Mouse (Mus musculus): Measurements from ENCODE around the gene Zc3h7b. TPM values are rescaled to one million over a fixed set of nuclear protein-coding genes. Genes with fewer than 3 reads are reported as not detected.
A peak's percentile ranks its signal among the peaks of the same experiment; 100 is the strongest.

Zc3h7b gene
- polyA plus RNA-seq, 1 experiment from 2014 or later, result 46.1 TPM

DNA sequence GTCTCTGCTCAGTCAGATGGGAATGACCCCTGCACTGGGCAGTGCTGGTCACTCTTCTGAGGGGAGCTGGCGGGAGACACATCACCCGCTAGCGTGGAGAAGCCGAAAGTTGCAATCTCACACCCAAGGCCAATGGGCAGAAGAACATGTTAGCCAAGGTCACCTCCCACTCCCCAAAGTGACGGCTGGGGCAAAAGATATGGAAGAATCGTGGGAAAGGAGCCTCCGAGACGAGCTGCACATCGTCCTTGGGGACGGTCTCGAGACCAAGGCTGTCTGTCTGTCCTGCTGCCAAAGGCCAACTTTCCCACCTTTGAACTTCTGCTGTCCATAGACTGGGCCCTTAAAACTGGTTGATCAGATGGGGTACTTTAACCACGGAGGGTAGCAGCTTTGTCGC lies 42.7 kb downstream of the Zc3h7b start:
- H3K36me3 ChIP-seq (ENCODE audit: insufficient read depth), result peaks cover 90% of the 10 kb centered on the region
- H3K9me3 ChIP-seq (ENCODE audit: low read depth, low read length), result no peaks in the 10 kb centered on the region
- no peak for ATAC-seq (ENCODE audit: insufficient read depth)
- H3K27ac ChIP-seq (ENCODE audit: low read depth), result no peak overlapping the region
- no peak overlapping the region for H3K9ac ChIP-seq
- DNase-seq, result no peak
- no peak for TF ChIP-seq CTCF (IDR thresholded peaks at IDR 0.05; ENCODE audit: low read depth)
- H3K4me3 ChIP-seq (ENCODE audit: low read depth, low read length), result no peak overlapping the region
- 95% methylated on average over 13 of the region's 13 CpGs for WGBS
- no peaks in the 10 kb centered on the region for H3K27me3 ChIP-seq (ENCODE audit: insufficient read depth, low read length)
- no peaks in the 10 kb centered on the region for H3K4me1 ChIP-seq (ENCODE audit: insufficient read depth)
- H3K4me2 ChIP-seq, result no peak overlapping the region

DNA sequence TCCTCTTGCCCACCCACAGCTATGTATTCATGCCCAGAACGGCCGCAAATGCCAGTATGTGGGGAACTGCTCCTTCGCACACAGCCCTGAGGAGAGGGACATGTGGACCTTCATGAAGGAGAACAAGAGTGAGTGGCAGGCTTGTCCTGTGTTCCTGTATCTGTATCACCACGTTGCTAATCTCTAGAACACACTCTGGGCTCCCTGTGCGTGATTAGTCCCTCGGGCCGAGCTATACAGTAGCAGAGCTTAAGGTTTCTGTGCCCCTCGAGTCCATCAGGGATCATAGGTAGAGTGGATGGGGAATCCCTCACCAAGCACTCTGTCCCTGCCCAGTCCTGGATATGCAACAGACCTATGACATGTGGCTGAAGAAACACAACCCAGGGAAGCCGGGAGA lies 47.6 kb downstream of the Zc3h7b start:
- H3K4me2 ChIP-seq, result no peak overlapping the region
- H3K9me3 ChIP-seq (ENCODE audit: low read depth, low read length), result no peaks in the 10 kb centered on the region
- no peak overlapping the region for H3K4me3 ChIP-seq (ENCODE audit: low read depth, low read length)
- WGBS, result 93% methylated on average over 9 of the region's 9 CpGs
- DNase-seq, result no peak
- no peak overlapping the region for H3K27ac ChIP-seq (ENCODE audit: low read depth)
- ATAC-seq (ENCODE audit: insufficient read depth), result no peak
- no peaks in the 10 kb centered on the region for H3K27me3 ChIP-seq (ENCODE audit: insufficient read depth, low read length)
- TF ChIP-seq CTCF (IDR thresholded peaks at IDR 0.05; ENCODE audit: low read depth), result no peak
- peaks cover 72% of the 10 kb centered on the region for H3K36me3 ChIP-seq (ENCODE audit: insufficient read depth)
- H3K9ac ChIP-seq, result no peak overlapping the region
- H3K4me1 ChIP-seq (ENCODE audit: insufficient read depth), result no peaks in the 10 kb centered on the region

DNA sequence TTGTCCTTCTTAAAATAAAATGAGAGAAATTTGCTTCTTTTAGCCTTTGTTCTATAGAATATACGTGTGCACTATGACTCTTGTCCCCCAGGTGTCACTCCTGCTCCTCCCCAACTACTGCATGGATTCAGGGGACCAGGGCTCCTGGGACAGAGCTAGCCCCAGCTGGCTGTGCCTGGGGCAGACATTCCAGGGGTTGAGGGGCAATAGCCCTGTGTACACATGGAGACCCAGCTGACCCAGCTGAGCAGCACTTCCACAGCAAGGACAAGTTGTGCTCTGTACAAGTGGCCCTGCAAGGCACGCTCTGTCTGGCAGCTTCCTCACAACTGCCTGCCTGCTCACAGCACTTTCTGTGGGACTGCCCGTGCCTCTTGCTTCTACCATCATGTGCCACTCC lies 51.4 kb downstream of the Zc3h7b start:
- no peaks in the 10 kb centered on the region for H3K4me1 ChIP-seq (ENCODE audit: insufficient read depth)
- no peak overlapping the region for H3K27ac ChIP-seq (ENCODE audit: low read depth)
- TF ChIP-seq CTCF (IDR thresholded peaks at IDR 0.05; ENCODE audit: low read depth), result peak; percentile 56
- ATAC-seq (ENCODE audit: insufficient read depth), result peak; percentile 62; the same call in 1 of the 2 replicates
- no peak overlapping the region for H3K9ac ChIP-seq
- no peak overlapping the region for H3K4me2 ChIP-seq
- no peak overlapping the region for H3K4me3 ChIP-seq (ENCODE audit: low read depth, low read length)
- H3K9me3 ChIP-seq (ENCODE audit: low read depth, low read length), result no peaks in the 10 kb centered on the region
- no peaks in the 10 kb centered on the region for H3K27me3 ChIP-seq (ENCODE audit: insufficient read depth, low read length)
- H3K36me3 ChIP-seq (ENCODE audit: insufficient read depth), result peaks cover 46% of the 10 kb centered on the region
- 69% methylated on average over 3 of the region's 3 CpGs for WGBS
- DNase-seq, result peak; percentile 47

DNA sequence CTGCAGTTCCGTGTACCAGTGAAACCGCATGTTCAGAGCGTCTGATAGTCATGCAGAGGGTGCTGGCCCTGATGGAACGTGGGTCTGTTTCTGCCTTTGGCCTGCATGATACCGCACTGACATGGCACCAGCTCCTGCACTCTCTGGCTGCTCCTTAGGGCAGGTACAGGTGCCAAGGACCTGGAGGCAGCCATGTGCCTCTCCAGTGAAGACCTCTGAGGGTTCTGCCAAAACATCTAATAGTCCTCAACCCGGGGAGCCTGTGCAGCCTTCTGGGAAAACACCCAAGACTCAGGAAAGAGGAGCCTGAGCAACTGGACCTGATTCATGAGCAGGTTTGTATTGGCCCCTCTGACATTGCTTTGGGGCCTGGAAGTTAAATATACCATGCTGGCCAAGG lies 53.0 kb downstream of the Zc3h7b start:
- H3K4me3 ChIP-seq (ENCODE audit: low read depth, low read length), result no peak overlapping the region
- H3K4me2 ChIP-seq, result no peak overlapping the region
- TF ChIP-seq CTCF (IDR thresholded peaks at IDR 0.05; ENCODE audit: low read depth), result no peak
- DNase-seq, result no peak
- no peak overlapping the region for H3K9ac ChIP-seq
- peaks cover 30% of the 10 kb centered on the region for H3K36me3 ChIP-seq (ENCODE audit: insufficient read depth)
- H3K27me3 ChIP-seq (ENCODE audit: insufficient read depth, low read length), result no peaks in the 10 kb centered on the region
- WGBS, result 81% methylated on average over 6 of the region's 6 CpGs
- H3K4me1 ChIP-seq (ENCODE audit: insufficient read depth), result peaks cover 3% of the 10 kb centered on the region; the same call in 1 of the 2 replicates
- no peaks in the 10 kb centered on the region for H3K9me3 ChIP-seq (ENCODE audit: low read depth, low read length)
- no peak for ATAC-seq (ENCODE audit: insufficient read depth)
- H3K27ac ChIP-seq (ENCODE audit: low read depth), result no peak overlapping the region

DNA sequence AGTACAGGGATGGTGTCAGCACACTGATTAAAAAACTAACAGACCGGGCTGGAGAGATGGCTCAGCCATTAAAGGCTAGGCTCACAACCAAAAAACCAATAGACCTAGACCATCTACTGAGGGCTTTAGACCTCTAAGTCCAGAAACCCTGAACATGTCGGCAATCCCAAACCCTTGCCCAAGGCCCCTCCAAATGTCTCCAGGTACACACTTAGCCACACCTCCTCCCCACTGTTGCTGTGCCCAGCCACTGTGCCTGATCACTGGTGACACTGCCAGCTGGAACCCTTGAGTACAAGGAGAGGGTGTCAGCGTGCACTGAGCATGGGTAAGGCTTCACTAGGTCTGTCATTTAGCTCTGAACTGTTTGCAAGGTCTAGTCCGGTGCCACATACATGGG lies 53.6 kb downstream of the Zc3h7b start:
- ATAC-seq (ENCODE audit: insufficient read depth), result no peak
- H3K27me3 ChIP-seq (ENCODE audit: insufficient read depth, low read length), result no peaks in the 10 kb centered on the region
- no peak overlapping the region for H3K9ac ChIP-seq
- H3K9me3 ChIP-seq (ENCODE audit: low read depth, low read length), result no peaks in the 10 kb centered on the region
- DNase-seq, result no peak
- WGBS, result 82% methylated on average over 4 of the region's 4 CpGs
- peaks cover 7% of the 10 kb centered on the region for H3K4me1 ChIP-seq (ENCODE audit: insufficient read depth)
- TF ChIP-seq CTCF (IDR thresholded peaks at IDR 0.05; ENCODE audit: low read depth), result no peak
- H3K36me3 ChIP-seq (ENCODE audit: insufficient read depth), result peaks cover 25% of the 10 kb centered on the region
- no peak overlapping the region for H3K4me2 ChIP-seq
- no peak overlapping the region for H3K4me3 ChIP-seq (ENCODE audit: low read depth, low read length)
- no peak overlapping the region for H3K27ac ChIP-seq (ENCODE audit: low read depth)

DNA sequence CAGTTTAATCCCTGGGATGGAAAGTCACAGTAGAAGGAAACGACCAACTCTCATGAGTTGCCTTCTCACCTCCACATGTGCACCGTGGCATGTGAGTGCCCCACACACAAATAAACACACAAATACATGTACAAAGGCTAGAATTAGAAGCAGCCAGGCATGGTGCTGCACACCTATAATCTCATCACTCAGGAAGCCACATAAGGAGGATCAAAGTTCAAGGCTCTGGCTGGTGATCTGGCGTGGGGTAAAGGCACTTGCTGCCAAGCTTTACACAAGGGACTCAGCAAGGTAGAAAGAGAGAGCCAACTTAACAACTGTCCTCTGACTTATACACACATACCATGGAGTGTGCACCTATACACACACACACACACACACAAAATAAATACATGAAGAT lies 55.5 kb downstream of the Zc3h7b start:
- H3K9me3 ChIP-seq (ENCODE audit: low read depth, low read length), result no peaks in the 10 kb centered on the region
- no peak overlapping the region for H3K4me3 ChIP-seq (ENCODE audit: low read depth, low read length)
- no peak overlapping the region for H3K27ac ChIP-seq (ENCODE audit: low read depth)
- H3K4me1 ChIP-seq (ENCODE audit: insufficient read depth), result peaks cover 19% of the 10 kb centered on the region
- no peak for DNase-seq
- WGBS, result 62% methylated on average over 3 of the region's 3 CpGs
- no peak overlapping the region for H3K9ac ChIP-seq
- no peak for ATAC-seq (ENCODE audit: insufficient read depth)
- H3K4me2 ChIP-seq, result no peak overlapping the region
- TF ChIP-seq CTCF (IDR thresholded peaks at IDR 0.05; ENCODE audit: low read depth), result no peak
- no peaks in the 10 kb centered on the region for H3K27me3 ChIP-seq (ENCODE audit: insufficient read depth, low read length)
- H3K36me3 ChIP-seq (ENCODE audit: insufficient read depth), result peaks cover 10% of the 10 kb centered on the region; the same call in 1 of the 2 replicates

DNA sequence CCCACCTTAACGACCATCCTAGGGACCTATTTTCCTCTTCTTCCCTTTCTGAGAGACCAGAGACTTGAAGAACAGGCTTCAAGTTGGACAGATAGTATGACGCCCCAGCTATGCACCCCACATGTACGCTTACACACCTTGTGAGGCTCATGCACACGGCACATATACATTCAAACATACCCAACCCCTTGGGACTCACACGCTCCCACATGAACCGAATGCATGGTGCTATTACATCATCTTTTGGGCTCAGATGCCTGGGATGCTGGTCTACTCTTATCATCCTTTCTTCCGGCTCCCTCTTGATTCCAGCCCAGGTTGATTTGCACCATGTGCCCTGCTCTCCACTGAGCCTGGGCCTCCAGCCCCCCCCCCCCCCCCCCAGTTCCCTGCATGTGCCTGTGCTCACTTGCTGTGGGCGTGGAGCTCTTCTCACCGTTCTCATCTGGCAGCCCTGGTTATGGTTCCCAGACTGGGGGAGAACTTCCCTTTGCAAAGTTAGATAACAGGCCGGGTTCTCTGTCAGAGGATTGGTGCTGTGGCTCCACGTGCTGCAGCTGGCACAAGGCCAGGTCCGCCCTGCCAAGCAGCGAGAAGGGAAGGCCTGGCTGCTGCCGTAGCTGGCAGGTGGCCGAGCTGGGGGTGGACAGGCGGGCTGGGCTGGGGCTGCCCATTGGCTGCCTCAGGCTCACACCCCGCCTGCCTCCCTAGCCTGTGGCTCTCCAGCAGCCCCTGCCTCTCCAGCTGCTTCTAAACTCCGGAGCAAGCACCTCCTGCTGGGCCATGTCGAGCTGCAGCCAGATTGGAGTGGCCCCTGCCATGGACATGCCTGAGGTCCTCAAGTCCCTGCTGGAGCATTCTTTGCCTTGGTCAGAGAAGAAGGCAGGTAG lies 57.4 kb downstream of the Zc3h7b start, which contains the start of gene Tef:
TSS of gene Tef (plus strand) at position 421 of the 890 bp plus-strand sequence.
- Histone ChIP-seq H3K36me3 (ENCODE audit: insufficient read depth) (0 out of 2 replicates have a peak, but pooled peaks cover 4% of the 10 kb centered on the region), H3K4me3 (ENCODE audit: low read depth, low read length) (peak within 1 kb of the TSS; percentile 36), H3K9ac (peak within 1 kb of the TSS; percentile 42), H3K4me1 (ENCODE audit: insufficient read depth) (peaks cover 26% of the 10 kb centered on the region), H3K27me3 (ENCODE audit: insufficient read depth, low read length) (no peaks in the 10 kb centered on the region), H3K27ac (ENCODE audit: low read depth) (peak within 1 kb of the TSS; percentile 81), H3K4me2 (peak within 1 kb of the TSS; percentile 73), H3K9me3 (ENCODE audit: low read depth, low read length) (no peaks in the 10 kb centered on the region)
- DNase-seq (peak; percentile 100), ATAC-seq (ENCODE audit: insufficient read depth) (peak; percentile 98)
- WGBS, result 18% methylated on average over 19 of the region's 19 CpGs
- peak; percentile 60 for TF ChIP-seq CTCF (IDR thresholded peaks at IDR 0.05; ENCODE audit: low read depth)
